Mouse (Mus musculus): ENCODE results near the gene Ntn1. TPM values are rescaled to one million over a fixed set of nuclear protein-coding genes. Genes with fewer than 3 reads are reported as not detected.

Ntn1 gene
- polyA plus RNA-seq, 1 experiment from 2014 or later, result 7.4 TPM

- H3K4me1 ChIP-seq, result peaks cover 40% of the 10 kb centered on the region
- WGBS, result 77% methylated on average over 19 of the region's 19 CpGs
Measured at GRCm38 (mm10) chr11:68270730-68271467, 129.7 kb downstream of the Ntn1 start.

DNA sequence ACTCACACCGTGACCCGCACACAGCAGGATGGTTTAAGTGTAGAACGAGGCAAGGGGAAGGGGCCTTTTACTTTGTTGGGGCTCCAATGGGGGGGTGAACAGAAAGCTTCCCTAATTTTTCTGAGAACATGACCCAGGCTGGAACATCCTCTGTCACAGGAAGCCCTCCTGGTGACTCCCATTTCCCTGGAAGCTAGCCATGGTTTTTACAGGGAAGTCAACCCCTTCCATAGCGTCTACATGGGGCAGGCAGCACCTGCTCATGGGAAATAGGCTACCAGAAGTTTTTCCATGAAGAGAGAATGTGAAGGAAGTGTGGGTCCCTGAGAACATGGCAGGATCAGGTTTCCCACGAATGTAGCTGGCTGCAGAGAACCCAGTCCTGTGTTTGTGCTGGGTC lies 136.3 kb downstream of the Ntn1 start:
- Histone ChIP-seq H3K27ac (replicated peaks) (no peak overlapping the region), H3K4me1 (peaks cover 9% of the 10 kb centered on the region), H3K4me3 (no peak overlapping the region), H3K27me3 (replicated peaks; ENCODE audit: low read depth, poor library complexity, severe bottlenecking) (peaks cover 15% of the 10 kb centered on the region), H3K9me3 (no peaks in the 10 kb centered on the region), H3K36me3 (replicated peaks) (peaks cover 10% of the 10 kb centered on the region)
- 86% methylated on average over 5 of the region's 5 CpGs for WGBS
- no peak for DNase-seq (ENCODE audit: low spot score)

More at GRCm38 (mm10) chr11:68270730-68271467, 129.7 kb downstream of the Ntn1 start:
- Histone ChIP-seq H3K27me3 (replicated peaks; ENCODE audit: low read depth, poor library complexity, severe bottlenecking) (peaks cover 56% of the 10 kb centered on the region), H3K36me3 (replicated peaks) (peaks cover 4% of the 10 kb centered on the region; the same call in 1 of the 2 replicates), H3K4me3 (no peak overlapping the region), H3K27ac (replicated peaks) (peak overlapping the region; percentile 19; the same call in 1 of the 2 replicates), H3K9me3 (no peaks in the 10 kb centered on the region)
- no peak for DNase-seq (ENCODE audit: low spot score)

- Histone ChIP-seq H3K27me3 (replicated peaks; ENCODE audit: low read depth, poor library complexity, severe bottlenecking) (peaks cover 24% of the 10 kb centered on the region), H3K4me1 (peaks cover 9% of the 10 kb centered on the region), H3K9me3 (no peaks in the 10 kb centered on the region), H3K27ac (replicated peaks) (no peak overlapping the region), H3K36me3 (replicated peaks) (peaks cover 14% of the 10 kb centered on the region), H3K4me3 (no peak overlapping the region)
- WGBS, result 91% methylated on average over 5 of the region's 5 CpGs
- DNase-seq (ENCODE audit: low spot score), result no peak
Measured at GRCm38 (mm10) chr11:68263100-68263499, 137.5 kb downstream of the Ntn1 start.

DNA sequence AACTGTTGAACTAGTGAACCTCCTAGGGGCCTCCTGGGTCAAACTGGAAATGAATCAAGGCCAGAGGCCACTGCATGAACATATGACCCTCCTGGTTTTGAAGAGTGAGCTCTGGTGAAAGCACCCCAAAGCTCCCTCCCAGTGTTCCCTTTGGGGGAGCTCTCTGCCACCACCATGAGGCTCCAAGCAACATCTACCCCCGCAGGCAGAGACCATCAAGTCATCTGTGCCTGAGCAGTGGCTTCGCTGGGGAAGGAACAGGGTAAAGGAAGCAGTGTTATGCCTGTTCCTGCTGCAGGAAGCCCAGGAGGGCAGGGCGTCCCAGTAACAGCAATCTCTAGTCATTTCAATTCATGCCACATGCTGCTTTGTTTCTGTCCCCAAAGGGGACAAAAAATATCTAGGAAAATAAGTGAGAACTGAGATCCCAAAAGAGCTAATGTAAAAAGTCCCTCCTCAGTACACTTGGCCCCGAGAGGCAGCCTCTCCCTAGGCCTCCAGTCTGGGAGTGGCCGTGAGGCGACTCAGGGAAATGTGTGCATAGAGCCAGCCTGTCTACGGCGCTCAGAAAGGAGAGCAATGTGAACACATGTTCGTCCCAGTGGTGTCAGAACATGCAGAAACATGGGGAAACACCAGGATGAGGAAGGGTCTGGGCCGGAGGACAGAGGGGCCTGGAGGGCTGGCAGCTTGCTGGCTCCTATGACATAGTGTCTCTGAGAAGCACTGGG lies 139.3 kb downstream of the Ntn1 start:
- no peaks in the 10 kb centered on the region for H3K9me3 ChIP-seq
- peaks cover 23% of the 10 kb centered on the region for H3K27me3 ChIP-seq (replicated peaks; ENCODE audit: low read depth, poor library complexity, severe bottlenecking)
- 78% methylated on average over 10 of the region's 10 CpGs for WGBS
- peaks cover 9% of the 10 kb centered on the region for H3K4me1 ChIP-seq
- DNase-seq (ENCODE audit: low spot score), result no peak
- H3K27ac ChIP-seq (replicated peaks), result no peak overlapping the region
- H3K36me3 ChIP-seq (replicated peaks), result peaks cover 23% of the 10 kb centered on the region
- no peak overlapping the region for H3K4me3 ChIP-seq

DNA sequence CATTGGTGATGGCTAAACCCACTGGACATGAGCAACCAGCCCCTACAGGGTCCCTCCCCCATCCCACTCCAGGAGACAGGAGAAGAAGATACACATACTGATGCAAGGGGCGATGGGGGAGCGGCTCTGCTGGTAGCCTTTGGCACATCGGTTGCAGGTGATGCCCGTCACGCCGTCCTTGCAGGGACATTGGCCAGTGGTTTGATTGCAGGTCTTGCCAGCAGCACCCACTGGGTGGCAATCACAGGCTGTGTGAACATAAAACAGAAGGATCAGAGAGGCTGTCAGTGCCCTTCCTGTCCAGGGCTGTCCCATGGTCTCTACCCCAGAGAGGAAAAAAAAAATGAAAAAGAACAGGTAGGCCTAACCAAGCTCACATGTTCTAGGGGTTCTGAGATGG lies 140.2 kb downstream of the Ntn1 start:
- H3K27ac ChIP-seq (replicated peaks), result no peak overlapping the region
- H3K4me3 ChIP-seq, result no peak overlapping the region
- no peaks in the 10 kb centered on the region for H3K9me3 ChIP-seq
- no peak for DNase-seq (ENCODE audit: low spot score)
- 95% methylated on average over 6 of the region's 6 CpGs for WGBS
- H3K27me3 ChIP-seq (replicated peaks; ENCODE audit: low read depth, poor library complexity, severe bottlenecking), result peaks cover 23% of the 10 kb centered on the region
- H3K4me1 ChIP-seq, result peaks cover 9% of the 10 kb centered on the region
- H3K36me3 ChIP-seq (replicated peaks), result peaks cover 30% of the 10 kb centered on the region

DNA sequence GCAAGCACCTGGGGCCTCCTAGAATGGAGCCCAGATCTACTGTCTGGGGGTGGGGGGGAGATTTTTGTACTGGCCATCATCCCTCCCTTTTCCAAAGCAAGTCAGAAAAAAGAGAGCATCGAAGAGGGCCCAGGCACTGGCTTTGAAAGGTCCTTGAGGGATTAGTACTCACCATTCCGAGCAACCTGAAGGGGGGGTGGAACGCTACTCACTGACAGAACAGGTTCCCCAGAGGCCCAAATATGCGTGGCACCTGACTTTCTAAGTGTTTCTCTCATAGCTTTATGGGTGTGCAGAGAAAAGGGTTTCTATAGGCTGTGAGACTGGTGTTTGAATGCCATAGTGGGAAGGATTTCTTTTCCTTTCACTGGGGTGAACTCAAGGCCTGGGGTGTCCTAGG lies 142.1 kb downstream of the Ntn1 start:
- Histone ChIP-seq H3K9me3 (no peaks in the 10 kb centered on the region), H3K27me3 (replicated peaks; ENCODE audit: low read depth, poor library complexity, severe bottlenecking) (peaks cover 23% of the 10 kb centered on the region), H3K27ac (replicated peaks) (no peak overlapping the region), H3K4me3 (no peak overlapping the region), H3K4me1 (peaks cover 13% of the 10 kb centered on the region), H3K36me3 (replicated peaks) (peaks cover 35% of the 10 kb centered on the region)
- 79% methylated on average over 4 of the region's 4 CpGs for WGBS
- no peak for DNase-seq (ENCODE audit: low spot score)

- WGBS, result 83% methylated on average over 7 of the region's 7 CpGs
- Histone ChIP-seq H3K27me3 (replicated peaks; ENCODE audit: low read depth, poor library complexity, severe bottlenecking) (peaks cover 21% of the 10 kb centered on the region; the same call in 1 of the 2 replicates), H3K4me3 (no peak overlapping the region), H3K27ac (replicated peaks) (no peak overlapping the region), H3K4me1 (peaks cover 9% of the 10 kb centered on the region), H3K36me3 (replicated peaks) (peaks cover 21% of the 10 kb centered on the region; the same call in 1 of the 2 replicates), H3K9me3 (no peaks in the 10 kb centered on the region)
- no peak for DNase-seq (ENCODE audit: low spot score)
Measured at GRCm38 (mm10) chr11:68253531-68253930, 147.1 kb downstream of the Ntn1 start.

GRCm38 (mm10) chr11:68250106-68250505 lies 150.5 kb downstream of the Ntn1 start:
- H3K27ac ChIP-seq (replicated peaks), result no peak overlapping the region; the same call in 1 of the 2 replicates
- H3K36me3 ChIP-seq (replicated peaks), result 0 out of 2 replicates have a peak, but pooled peaks cover 5% of the 10 kb centered on the region
- H3K4me1 ChIP-seq, result peaks cover 19% of the 10 kb centered on the region
- H3K4me3 ChIP-seq, result no peak overlapping the region
- DNase-seq (ENCODE audit: low spot score), result no peak
- peaks cover 29% of the 10 kb centered on the region for H3K27me3 ChIP-seq (replicated peaks; ENCODE audit: low read depth, poor library complexity, severe bottlenecking)
- H3K9me3 ChIP-seq, result no peaks in the 10 kb centered on the region
- 87% methylated on average over 6 of the region's 6 CpGs for whole genome bisulfite sequencing

DNA sequence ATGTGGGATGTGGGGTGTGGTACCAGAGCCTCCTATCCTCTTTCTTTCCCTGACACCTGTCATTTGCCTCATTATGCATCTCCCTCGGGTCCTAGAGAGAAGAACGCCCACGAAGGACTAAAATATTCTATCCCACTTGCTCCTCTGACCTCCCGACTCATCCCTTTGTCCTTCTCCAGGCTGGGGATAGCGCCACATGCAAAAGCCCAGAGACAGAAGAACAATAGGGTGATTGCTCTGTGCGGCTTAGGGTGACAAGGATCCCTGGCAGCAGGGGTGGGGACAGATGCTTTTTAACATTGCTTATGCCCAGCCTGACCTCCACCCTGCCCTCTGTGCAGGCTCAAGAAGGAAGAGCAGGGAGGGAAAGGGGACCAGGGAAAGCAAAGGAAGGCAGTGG lies 152.7 kb downstream of the Ntn1 start:
- H3K36me3 ChIP-seq (replicated peaks), result peaks cover 19% of the 10 kb centered on the region
- 0 out of 2 replicates have a peak overlapping the region, but pooled peaks have one; percentile 30 for H3K27ac ChIP-seq (replicated peaks)
- WGBS, result 18% methylated on average over 6 of the region's 6 CpGs
- no peak overlapping the region for H3K4me3 ChIP-seq
- H3K9me3 ChIP-seq, result peaks cover 6% of the 10 kb centered on the region; the same call in 1 of the 2 replicates
- H3K4me1 ChIP-seq, result peaks cover 19% of the 10 kb centered on the region
- H3K27me3 ChIP-seq (replicated peaks; ENCODE audit: low read depth, poor library complexity, severe bottlenecking), result peaks cover 45% of the 10 kb centered on the region
- DNase-seq (ENCODE audit: low spot score), result no peak

- Histone ChIP-seq H3K27me3 (replicated peaks; ENCODE audit: low read depth, poor library complexity, severe bottlenecking) (peaks cover 67% of the 10 kb centered on the region), H3K9me3 (peaks cover 6% of the 10 kb centered on the region; the same call in 1 of the 2 replicates), H3K4me3 (no peak overlapping the region), H3K4me1 (peaks cover 26% of the 10 kb centered on the region), H3K36me3 (replicated peaks) (peaks cover 19% of the 10 kb centered on the region), H3K27ac (replicated peaks) (no peak overlapping the region)
- WGBS, result 90% methylated on average over 5 of the region's 5 CpGs
- DNase-seq (ENCODE audit: low spot score), result no peak
Measured at GRCm38 (mm10) chr11:68244992-68245261, 155.7 kb downstream of the Ntn1 start.

GRCm38 (mm10) chr11:68244254-68244991 lies 156.2 kb downstream of the Ntn1 start:
- 69% methylated on average over 16 of the region's 16 CpGs for WGBS
- no peak overlapping the region; the same call in 1 of the 2 replicates for H3K27ac ChIP-seq (replicated peaks)
- no peak overlapping the region for H3K4me3 ChIP-seq
- H3K27me3 ChIP-seq (replicated peaks; ENCODE audit: low read depth, poor library complexity, severe bottlenecking), result peaks cover 72% of the 10 kb centered on the region
- DNase-seq (ENCODE audit: low spot score), result no peak
- peaks cover 6% of the 10 kb centered on the region; the same call in 1 of the 2 replicates for H3K9me3 ChIP-seq
- peaks cover 31% of the 10 kb centered on the region for H3K4me1 ChIP-seq
- peaks cover 19% of the 10 kb centered on the region for H3K36me3 ChIP-seq (replicated peaks)

- WGBS, result 22% methylated on average over 5 of the region's 5 CpGs
- Histone ChIP-seq H3K9me3 (peaks cover 6% of the 10 kb centered on the region; the same call in 1 of the 2 replicates), H3K27me3 (replicated peaks; ENCODE audit: low read depth, poor library complexity, severe bottlenecking) (peaks cover 79% of the 10 kb centered on the region), H3K36me3 (replicated peaks) (peaks cover 20% of the 10 kb centered on the region), H3K27ac (replicated peaks) (peak overlapping the region; percentile 66; the same call in 1 of the 2 replicates), H3K4me3 (no peak overlapping the region), H3K4me1 (peaks cover 31% of the 10 kb centered on the region)
- no peak for DNase-seq (ENCODE audit: low spot score)
Measured at GRCm38 (mm10) chr11:68239756-68240155, 160.9 kb downstream of the Ntn1 start.

Measured in embryonic facial prominence, embryonic 10.5 days (tissue).